Comparison of ENCODE assay signal across 10 mouse cellular contexts in genomic region chr16:34342369-34343160, GRCm38 (mm10).
DNase-seq lines count a peak whose midpoint lies in the region; ATAC-seq and TF ChIP-seq lines count a peak whose summit lies in the region.
"Had no signal": no experiment of that assay in that cellular context is flagged by ENCODE, and none has a peak within 500 bp of the region (broad histone marks: within the 10 kb centered on the region; RNA-seq: fewer than 3 reads in every experiment).

No protein-coding gene starts in this region.

- WGBS in hindbrain, postnatal 0 days = 33% methylated on average over 7 of the region's 7 CpGs
- WGBS in hindbrain, embryonic 12.5 days = 73% methylated on average over 7 of the region's 7 CpGs
- 52% methylated on average over 7 of the region's 7 CpGs for WGBS in intestine, embryonic 16.5 days

- intact Hi-C loops in gastrocnemius, postnatal 36 days (cut with DNase I) = loop anchor here (5.0 kb wide), 1 partner anchor 265 kb away; no protein-coding TSS in a partner anchor

- ATAC-seq in hindbrain, postnatal 0 days = peak; percentile 84
- no peak for ATAC-seq in hindbrain, embryonic 12.5 days (ENCODE audit: low FRiP score)
- peak; percentile 79 for ATAC-seq in frontal cortex, adult (ENCODE audit: low TSS enrichment)
- no peak for ATAC-seq in intestine, embryonic 16.5 days

- H3K27ac ChIP-seq in hindbrain, postnatal 0 days = no peak overlapping the region; the same call in 1 of the 2 replicates
- H3K27ac ChIP-seq in hindbrain, embryonic 12.5 days = no peak overlapping the region
- H3K27ac ChIP-seq in intestine, embryonic 16.5 days (ENCODE audit: low read length) = no peak overlapping the region
- H3K27ac ChIP-seq: kidney, postnatal 0 days had no signal

- DNase-seq in hindbrain, postnatal 0 days (ENCODE audit: low spot score) = peak; percentile 75
- peak; percentile 93 for DNase-seq in layer of hippocampus, adult 9-11 months
- peak; percentile 73 to 76 for DNase-seq in right cerebral cortex, adult 2 months (ENCODE audit: low spot score in 2 of 2)
- DNase-seq in urinary bladder, adult 2 months (ENCODE audit: low spot score) = no peak
- DNase-seq in gastrocnemius, postnatal 36 days = no peak
- DNase-seq: cerebellum, adult 9-10 months had no signal

- no peaks in the 10 kb centered on the region for H3K36me3 ChIP-seq in hindbrain, postnatal 0 days (ENCODE audit: insufficient read depth, low read length)
- H3K36me3 ChIP-seq in hindbrain, embryonic 12.5 days = no peaks in the 10 kb centered on the region
- no peaks in the 10 kb centered on the region for H3K36me3 ChIP-seq in intestine, embryonic 16.5 days (ENCODE audit: control insufficient read depth, insufficient read depth, low read length)

- H3K9ac ChIP-seq in hindbrain, postnatal 0 days (replicated peaks; ENCODE audit: low read length) = no peak overlapping the region
- no peak overlapping the region for H3K9ac ChIP-seq in hindbrain, embryonic 12.5 days
- H3K9ac ChIP-seq in intestine, embryonic 16.5 days (ENCODE audit: low read depth, low read length) = no peak overlapping the region

- peaks cover 13% of the 10 kb centered on the region for H3K4me1 ChIP-seq in hindbrain, postnatal 0 days (ENCODE audit: insufficient read depth, low read length)
- H3K4me1 ChIP-seq in hindbrain, embryonic 12.5 days = peaks cover 33% of the 10 kb centered on the region
- H3K4me1 ChIP-seq in intestine, embryonic 16.5 days (ENCODE audit: control insufficient read depth, insufficient read depth, low read length) = peaks cover 4% of the 10 kb centered on the region; the same call in 1 of the 2 replicates

- no peaks in the 10 kb centered on the region for H3K27me3 ChIP-seq in hindbrain, postnatal 0 days (ENCODE audit: insufficient read depth, low read length)
- no peaks in the 10 kb centered on the region for H3K27me3 ChIP-seq in hindbrain, embryonic 12.5 days
- no peaks in the 10 kb centered on the region for H3K27me3 ChIP-seq in intestine, embryonic 16.5 days (replicated peaks; ENCODE audit: control insufficient read depth, insufficient read depth, low read length)

- H3K4me2 ChIP-seq in hindbrain, postnatal 0 days (ENCODE audit: low read depth, low read length) = no peak overlapping the region
- H3K4me2 ChIP-seq in hindbrain, embryonic 12.5 days (replicated peaks) = no peak overlapping the region
- H3K4me2 ChIP-seq in intestine, embryonic 16.5 days (ENCODE audit: low read depth, low read length) = no peak overlapping the region

- TF ChIP-seq CTCF in hindbrain, postnatal 0 days (IDR thresholded peaks at IDR 0.05; ENCODE audit: low read depth) = no peak

- H3K9me3 ChIP-seq in hindbrain, postnatal 0 days (ENCODE audit: low read length) = no peaks in the 10 kb centered on the region
- no peaks in the 10 kb centered on the region for H3K9me3 ChIP-seq in hindbrain, embryonic 12.5 days (replicated peaks)
- H3K9me3 ChIP-seq in intestine, embryonic 16.5 days (ENCODE audit: control insufficient read depth, low read length) = no peaks in the 10 kb centered on the region

- no peak overlapping the region for H3K4me3 ChIP-seq in hindbrain, postnatal 0 days (ENCODE audit: low read length)
- no peak overlapping the region for H3K4me3 ChIP-seq in hindbrain, embryonic 12.5 days
- H3K4me3 ChIP-seq in intestine, embryonic 16.5 days (ENCODE audit: low read length) = no peak overlapping the region

Comparison
In these comparisons a context has a peak if more than half of its experiments do, and no peak if none do; other contexts are left out.
1. ATAC-seq: peak in hindbrain, postnatal 0 days (single experiment) and frontal cortex, adult (single experiment); none in hindbrain, embryonic 12.5 days (single experiment) and intestine, embryonic 16.5 days (single experiment).
2. DNase-seq: peak in hindbrain, postnatal 0 days (single experiment), layer of hippocampus, adult 9-11 months (single experiment) and right cerebral cortex, adult 2 months (2 of 2); none in urinary bladder, adult 2 months (single experiment) and gastrocnemius, postnatal 36 days (0 of 2).